Mouse (Mus musculus): ENCODE results near the gene Gm38392. TPM values are rescaled to one million over a fixed set of nuclear protein-coding genes. Genes with fewer than 3 reads are reported as not detected.

Gm38392 gene
- polyA plus RNA-seq, 1 experiment, result 0.48 TPM

- no peaks in the 10 kb centered on the region for H3K4me1 ChIP-seq (ENCODE audit: control insufficient read depth, insufficient read depth, low read length)
- no peak overlapping the region for H3K27ac ChIP-seq (ENCODE audit: insufficient read depth, low read depth, low read length)
- H3K4me3 ChIP-seq (ENCODE audit: insufficient read depth, low read length), result no peak overlapping the region
- no peak for TF ChIP-seq POLR2A (IDR thresholded peaks at IDR 0.05; ENCODE audit: borderline replicate concordance, low read depth, low read length)
- no peak for TF ChIP-seq CTCF (IDR thresholded peaks at IDR 0.05; ENCODE audit: low read depth, low read length)
Observed at GRCm38 (mm10) chr3:88217679-88218078, 69.3 kb downstream of the Gm38392 start.

- Histone ChIP-seq H3K27ac (ENCODE audit: insufficient read depth, low read depth, low read length) (no peak overlapping the region), H3K4me3 (ENCODE audit: insufficient read depth, low read length) (no peak overlapping the region), H3K4me1 (ENCODE audit: control insufficient read depth, insufficient read depth, low read length) (no peaks in the 10 kb centered on the region)
- TF ChIP-seq POLR2A (IDR thresholded peaks at IDR 0.05; ENCODE audit: borderline replicate concordance, low read depth, low read length), result no peak
- no peak for TF ChIP-seq CTCF (IDR thresholded peaks at IDR 0.05; ENCODE audit: low read depth, low read length)
Observed at GRCm38 (mm10) chr3:88216534-88217326, 70.3 kb downstream of the Gm38392 start.

DNA sequence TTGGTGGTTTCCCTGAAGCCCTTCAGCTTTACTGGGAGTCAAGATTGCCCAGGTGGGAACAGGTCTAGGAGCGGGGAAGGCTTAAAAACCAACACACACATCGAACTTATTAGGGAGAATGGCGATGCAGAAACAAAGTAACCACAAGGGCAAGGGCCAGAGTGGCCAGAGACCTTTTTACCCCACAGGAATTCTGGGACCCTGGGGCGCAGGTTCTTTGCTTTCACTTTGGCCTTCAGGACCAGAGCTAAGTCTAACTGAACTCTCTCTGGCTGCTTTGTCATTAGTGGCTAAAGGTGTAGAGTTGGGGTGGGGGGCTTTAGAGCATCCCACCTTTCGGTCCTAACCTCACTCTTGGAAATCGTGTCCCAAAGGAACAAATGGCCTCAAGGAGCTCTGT, 70.9 kb downstream of the Gm38392 start:
- Histone ChIP-seq H3K4me1 (ENCODE audit: control insufficient read depth, insufficient read depth, low read length) (no peaks in the 10 kb centered on the region), H3K4me3 (ENCODE audit: insufficient read depth, low read length) (peak overlapping the region; percentile 58), H3K27ac (ENCODE audit: insufficient read depth, low read depth, low read length) (no peak overlapping the region)
- no peak for TF ChIP-seq CTCF (IDR thresholded peaks at IDR 0.05; ENCODE audit: low read depth, low read length)
- TF ChIP-seq POLR2A (IDR thresholded peaks at IDR 0.05; ENCODE audit: borderline replicate concordance, low read depth, low read length), result no peak

- Histone ChIP-seq H3K4me1 (ENCODE audit: control insufficient read depth, insufficient read depth, low read length) (no peaks in the 10 kb centered on the region), H3K27ac (ENCODE audit: insufficient read depth, low read depth, low read length) (no peak overlapping the region), H3K4me3 (ENCODE audit: insufficient read depth, low read length) (peak overlapping the region; percentile 58)
- TF ChIP-seq CTCF (IDR thresholded peaks at IDR 0.05; ENCODE audit: low read depth, low read length), result no peak
- no peak for TF ChIP-seq POLR2A (IDR thresholded peaks at IDR 0.05; ENCODE audit: borderline replicate concordance, low read depth, low read length)
Observed at GRCm38 (mm10) chr3:88215553-88216004, 71.4 kb downstream of the Gm38392 start.

DNA sequence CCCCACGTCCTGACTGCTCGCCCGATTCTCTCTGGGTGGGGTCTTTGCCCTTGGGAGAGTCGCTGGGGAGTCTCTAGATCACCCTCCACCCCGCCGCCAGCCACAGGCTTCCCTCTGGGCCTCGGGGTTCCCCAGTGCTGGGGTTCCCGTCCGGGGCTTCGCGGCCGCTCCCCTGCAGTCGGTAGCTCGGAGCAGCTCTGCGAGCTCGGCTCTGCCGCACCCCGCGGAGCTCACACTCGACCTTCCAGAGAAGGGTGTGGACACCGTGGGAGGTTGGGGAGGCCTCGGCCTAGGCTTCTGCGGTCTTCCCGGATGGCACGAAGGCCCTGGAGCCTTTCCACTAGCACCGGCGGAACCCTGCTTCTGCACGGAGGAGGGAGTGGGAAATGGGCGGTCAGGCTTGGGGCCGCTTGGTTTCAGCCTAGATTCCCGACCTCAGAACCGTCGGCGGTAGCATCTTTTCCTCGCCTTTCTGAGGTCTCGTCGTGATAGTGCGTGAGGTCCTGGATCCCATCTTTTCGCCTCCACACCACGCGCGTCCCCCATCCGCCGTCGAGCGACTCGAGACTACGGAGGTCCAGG, 71.9 kb downstream of the Gm38392 start:
- no peak overlapping the region for H3K27ac ChIP-seq (ENCODE audit: insufficient read depth, low read depth, low read length)
- peak overlapping the region; percentile 58 for H3K4me3 ChIP-seq (ENCODE audit: insufficient read depth, low read length)
- no peak for TF ChIP-seq POLR2A (IDR thresholded peaks at IDR 0.05; ENCODE audit: borderline replicate concordance, low read depth, low read length)
- H3K4me1 ChIP-seq (ENCODE audit: control insufficient read depth, insufficient read depth, low read length), result no peaks in the 10 kb centered on the region

GRCm38 (mm10) chr3:88214197-88214938, 72.6 kb downstream of the Gm38392 start:
- Histone ChIP-seq H3K27ac (ENCODE audit: insufficient read depth, low read depth, low read length) (no peak overlapping the region), H3K4me3 (ENCODE audit: insufficient read depth, low read length) (peak overlapping the region; percentile 58), H3K4me1 (ENCODE audit: control insufficient read depth, insufficient read depth, low read length) (0 out of 2 replicates have a peak, but pooled peaks cover 2% of the 10 kb centered on the region)
- no peak for TF ChIP-seq CTCF (IDR thresholded peaks at IDR 0.05; ENCODE audit: low read depth, low read length)
- no peak for TF ChIP-seq POLR2A (IDR thresholded peaks at IDR 0.05; ENCODE audit: borderline replicate concordance, low read depth, low read length)

- Histone ChIP-seq H3K27ac (ENCODE audit: insufficient read depth, low read depth, low read length) (no peak overlapping the region), H3K4me3 (ENCODE audit: insufficient read depth, low read length) (no peak overlapping the region), H3K4me1 (ENCODE audit: control insufficient read depth, insufficient read depth, low read length) (0 out of 2 replicates have a peak, but pooled peaks cover 2% of the 10 kb centered on the region)
- TF ChIP-seq POLR2A (IDR thresholded peaks at IDR 0.05; ENCODE audit: borderline replicate concordance, low read depth, low read length) (no peak), CTCF (IDR thresholded peaks at IDR 0.05; ENCODE audit: low read depth, low read length) (no peak)
Observed at GRCm38 (mm10) chr3:88213019-88213418, 74.0 kb downstream of the Gm38392 start.

DNA sequence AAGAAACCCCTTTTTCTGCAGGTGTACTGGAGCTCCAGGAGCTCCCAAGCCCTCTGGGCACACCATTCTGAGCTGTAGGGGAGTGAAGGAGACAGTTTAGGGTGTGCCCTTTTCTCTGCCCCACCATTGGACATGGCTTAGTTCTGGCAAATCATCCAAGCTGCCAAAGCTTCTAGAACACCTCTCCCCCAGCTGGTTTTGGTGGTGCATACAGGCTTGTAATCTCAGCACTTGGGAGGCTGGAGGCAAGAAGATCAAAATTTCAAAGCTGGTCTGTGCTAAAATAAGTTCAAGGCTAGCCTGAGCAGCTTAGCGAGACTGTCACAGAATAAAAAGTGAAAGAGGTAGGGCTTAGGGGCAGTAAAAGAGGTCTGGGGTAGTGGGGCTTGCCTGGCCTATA, 74.7 kb downstream of the Gm38392 start:
- Histone ChIP-seq H3K4me1 (ENCODE audit: control insufficient read depth, insufficient read depth, low read length) (0 out of 2 replicates have a peak, but pooled peaks cover 2% of the 10 kb centered on the region), H3K27ac (ENCODE audit: insufficient read depth, low read depth, low read length) (no peak overlapping the region), H3K4me3 (ENCODE audit: insufficient read depth, low read length) (no peak overlapping the region)
- TF ChIP-seq POLR2A (IDR thresholded peaks at IDR 0.05; ENCODE audit: borderline replicate concordance, low read depth, low read length) (no peak), CTCF (IDR thresholded peaks at IDR 0.05; ENCODE audit: low read depth, low read length) (no peak)

- TF ChIP-seq POLR2A (IDR thresholded peaks at IDR 0.05; ENCODE audit: borderline replicate concordance, low read depth, low read length) (no peak), CTCF (IDR thresholded peaks at IDR 0.05; ENCODE audit: low read depth, low read length) (no peak)
- no peak overlapping the region for H3K4me3 ChIP-seq (ENCODE audit: insufficient read depth, low read length)
Observed at GRCm38 (mm10) chr3:88210918-88211317, 76.1 kb downstream of the Gm38392 start.

More at GRCm38 (mm10) chr3:88210918-88211317, 76.1 kb downstream of the Gm38392 start:
- H3K4me1 ChIP-seq (ENCODE audit: control insufficient read depth, insufficient read depth, low read length), result 0 out of 2 replicates have a peak, but pooled peaks cover 2% of the 10 kb centered on the region
- H3K27ac ChIP-seq (ENCODE audit: insufficient read depth, low read depth, low read length), result no peak overlapping the region
